Mouse (Mus musculus): ENCODE measurements around the gene Plekhj1. TPM values are rescaled to one million over a fixed set of nuclear protein-coding genes. Genes with fewer than 3 reads are reported as not detected.
"Not testable (repeated sequence)": the region's sequence is repeated elsewhere in the genome, so short reads cannot be mapped to it uniquely, and the experiment has no call there.

The Plekhj1 gene
- polyA plus RNA-seq, 1 experiment from 2014 or later, result 143 TPM

- whole genome bisulfite sequencing, result 64% methylated on average over 6 of the region's 6 CpGs
Measured at GRCm38 (mm10) chr10:80818599-80819281, 20.3 kb upstream of the Plekhj1 start.

GRCm38 (mm10) chr10:80817955-80818354 is 19.5 kb upstream of the Plekhj1 start:
- H3K27ac ChIP-seq (ENCODE audit: low read length); H3K27me3 ChIP-seq (replicated peaks; ENCODE audit: control insufficient read depth, insufficient read depth, low read length); H3K4me2 ChIP-seq (ENCODE audit: low read length); H3K4me3 ChIP-seq (replicated peaks; ENCODE audit: low read length); H3K36me3 ChIP-seq (ENCODE audit: control insufficient read depth, insufficient read depth); H3K9ac ChIP-seq (replicated peaks; ENCODE audit: low read depth, low read length); H3K4me1 ChIP-seq (replicated peaks; ENCODE audit: control insufficient read depth, insufficient read depth, low read length); ATAC-seq; H3K9me3 ChIP-seq (ENCODE audit: control insufficient read depth, low read length): not testable (repeated sequence)
- 85% methylated on average over 7 of the region's 7 CpGs for WGBS

More at GRCm38 (mm10) chr10:80818599-80819281, 20.3 kb upstream of the Plekhj1 start:
- no peak overlapping the region for H3K4me3 ChIP-seq (replicated peaks; ENCODE audit: low read length)
- H3K27me3 ChIP-seq (replicated peaks; ENCODE audit: control insufficient read depth, insufficient read depth, low read length), result no peaks in the 10 kb centered on the region
- no peak overlapping the region for H3K4me2 ChIP-seq (ENCODE audit: low read length)
- no peaks in the 10 kb centered on the region for H3K9me3 ChIP-seq (ENCODE audit: control insufficient read depth, low read length)
- H3K4me1 ChIP-seq (replicated peaks; ENCODE audit: control insufficient read depth, insufficient read depth, low read length), result no peaks in the 10 kb centered on the region
- H3K36me3 ChIP-seq (ENCODE audit: control insufficient read depth, insufficient read depth), result no peaks in the 10 kb centered on the region
- no peak overlapping the region for H3K27ac ChIP-seq (ENCODE audit: low read length)
- no peak overlapping the region for H3K9ac ChIP-seq (replicated peaks; ENCODE audit: low read depth, low read length)
- no peak for ATAC-seq

- no peak overlapping the region for H3K4me3 ChIP-seq (replicated peaks; ENCODE audit: low read length)
- no peaks in the 10 kb centered on the region for H3K4me1 ChIP-seq (replicated peaks; ENCODE audit: control insufficient read depth, insufficient read depth, low read length)
- H3K27me3 ChIP-seq (replicated peaks; ENCODE audit: control insufficient read depth, insufficient read depth, low read length), result no peaks in the 10 kb centered on the region
- H3K9ac ChIP-seq (replicated peaks; ENCODE audit: low read depth, low read length), result no peak overlapping the region
- ATAC-seq, result no peak
- no peaks in the 10 kb centered on the region for H3K9me3 ChIP-seq (ENCODE audit: control insufficient read depth, low read length)
- H3K27ac ChIP-seq (ENCODE audit: low read length), result no peak overlapping the region
- WGBS, result 72% methylated on average over 2 of the region's 2 CpGs
- H3K4me2 ChIP-seq (ENCODE audit: low read length), result no peak overlapping the region
- H3K36me3 ChIP-seq (ENCODE audit: control insufficient read depth, insufficient read depth), result no peaks in the 10 kb centered on the region
Measured at GRCm38 (mm10) chr10:80817164-80817563, 18.7 kb upstream of the Plekhj1 start.

DNA sequence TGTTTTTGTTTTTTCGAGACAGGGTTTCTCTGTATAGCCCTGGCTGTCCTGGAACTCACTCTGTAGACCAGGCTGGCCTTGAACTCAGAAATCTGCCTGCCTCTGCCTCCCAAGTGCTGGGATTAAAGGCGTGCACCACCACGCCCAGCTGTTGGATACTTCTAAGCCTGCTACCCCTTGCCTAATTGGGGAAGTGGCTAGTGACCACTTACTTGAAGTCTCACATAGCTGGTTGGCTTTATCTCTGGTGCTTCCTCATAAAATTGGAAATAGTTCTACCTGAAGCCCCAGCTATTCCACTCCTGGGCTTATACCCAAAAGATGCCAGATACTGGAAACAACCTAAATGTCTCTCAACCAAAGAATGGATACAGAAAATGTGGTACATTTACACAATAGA is 17.9 kb upstream of the Plekhj1 start:
- H3K27me3 ChIP-seq (replicated peaks; ENCODE audit: control insufficient read depth, insufficient read depth, low read length); H3K9me3 ChIP-seq (ENCODE audit: control insufficient read depth, low read length); H3K4me1 ChIP-seq (replicated peaks; ENCODE audit: control insufficient read depth, insufficient read depth, low read length); H3K36me3 ChIP-seq (ENCODE audit: control insufficient read depth, insufficient read depth); ATAC-seq; H3K27ac ChIP-seq (ENCODE audit: low read length); H3K4me3 ChIP-seq (replicated peaks; ENCODE audit: low read length); H3K4me2 ChIP-seq (ENCODE audit: low read length); H3K9ac ChIP-seq (replicated peaks; ENCODE audit: low read depth, low read length): not testable (repeated sequence)
- 86% methylated on average over 3 of the region's 3 CpGs for WGBS

GRCm38 (mm10) chr10:80814800-80815199 is 16.4 kb upstream of the Plekhj1 start:
- no peaks in the 10 kb centered on the region for H3K9me3 ChIP-seq (ENCODE audit: control insufficient read depth, low read length)
- no peaks in the 10 kb centered on the region for H3K36me3 ChIP-seq (ENCODE audit: control insufficient read depth, insufficient read depth)
- H3K9ac ChIP-seq (replicated peaks; ENCODE audit: low read depth, low read length), result no peak overlapping the region
- no peak overlapping the region for H3K4me3 ChIP-seq (replicated peaks; ENCODE audit: low read length)
- no peaks in the 10 kb centered on the region for H3K4me1 ChIP-seq (replicated peaks; ENCODE audit: control insufficient read depth, insufficient read depth, low read length)
- no peak overlapping the region for H3K4me2 ChIP-seq (ENCODE audit: low read length)
- ATAC-seq, result no peak
- H3K27ac ChIP-seq (ENCODE audit: low read length), result no peak overlapping the region
- peaks cover 9% of the 10 kb centered on the region for H3K27me3 ChIP-seq (replicated peaks; ENCODE audit: control insufficient read depth, insufficient read depth, low read length)
- 65% methylated on average over 7 of the region's 7 CpGs for WGBS

DNA sequence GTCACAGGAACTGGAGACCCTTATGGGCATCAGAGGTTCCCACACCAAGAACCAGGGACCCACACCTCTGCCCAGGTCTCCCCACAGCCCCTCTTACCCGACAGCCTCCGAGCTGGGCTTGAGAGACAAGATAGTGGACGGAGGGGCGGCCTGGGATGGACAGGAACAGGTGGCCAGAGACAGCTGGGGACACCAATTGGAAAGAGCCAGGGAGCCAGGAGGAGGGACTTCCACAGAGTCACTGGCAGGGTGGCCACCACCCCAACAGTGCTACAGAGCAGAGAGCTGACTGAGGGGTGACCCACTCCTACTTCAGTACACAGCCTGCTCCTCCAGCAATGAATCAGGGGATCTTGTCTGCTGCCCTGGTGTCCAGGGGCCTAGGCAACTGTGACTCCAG is 14.9 kb upstream of the Plekhj1 start, which contains the start of gene Jsrp1:
TSS of gene Jsrp1 (minus strand) at position 133 of the 400 bp plus-strand sequence.
- WGBS, result 82% methylated on average over 4 of the region's 4 CpGs
- no peak within 1 kb of the TSS for H3K4me2 ChIP-seq (ENCODE audit: low read length)
- no peak within 1 kb of the TSS for H3K27ac ChIP-seq (ENCODE audit: low read length)
- H3K9ac ChIP-seq (replicated peaks; ENCODE audit: low read depth, low read length), result no peak within 1 kb of the TSS
- no peak for ATAC-seq
- no peaks in the 10 kb centered on the region for H3K9me3 ChIP-seq (ENCODE audit: control insufficient read depth, low read length)
- peaks cover 21% of the 10 kb centered on the region for H3K27me3 ChIP-seq (replicated peaks; ENCODE audit: control insufficient read depth, insufficient read depth, low read length)
- H3K36me3 ChIP-seq (ENCODE audit: control insufficient read depth, insufficient read depth), result no peaks in the 10 kb centered on the region
- peaks cover 7% of the 10 kb centered on the region; the same call in 1 of the 2 replicates for H3K4me1 ChIP-seq (replicated peaks; ENCODE audit: control insufficient read depth, insufficient read depth, low read length)
- H3K4me3 ChIP-seq (replicated peaks; ENCODE audit: low read length), result no peak within 1 kb of the TSS

GRCm38 (mm10) chr10:80812391-80813041 is 14.1 kb upstream of the Plekhj1 start:
- Histone ChIP-seq H3K27me3 (replicated peaks; ENCODE audit: control insufficient read depth, insufficient read depth, low read length) (peaks cover 25% of the 10 kb centered on the region), H3K36me3 (ENCODE audit: control insufficient read depth, insufficient read depth) (no peaks in the 10 kb centered on the region), H3K4me3 (replicated peaks; ENCODE audit: low read length) (no peak overlapping the region), H3K9me3 (ENCODE audit: control insufficient read depth, low read length) (no peaks in the 10 kb centered on the region), H3K4me2 (ENCODE audit: low read length) (no peak overlapping the region), H3K4me1 (replicated peaks; ENCODE audit: control insufficient read depth, insufficient read depth, low read length) (peaks cover 12% of the 10 kb centered on the region; the same call in 1 of the 2 replicates), H3K27ac (ENCODE audit: low read length) (no peak overlapping the region), H3K9ac (replicated peaks; ENCODE audit: low read depth, low read length) (no peak overlapping the region)
- WGBS, result 69% methylated on average over 5 of the region's 5 CpGs
- no peak for ATAC-seq

DNA sequence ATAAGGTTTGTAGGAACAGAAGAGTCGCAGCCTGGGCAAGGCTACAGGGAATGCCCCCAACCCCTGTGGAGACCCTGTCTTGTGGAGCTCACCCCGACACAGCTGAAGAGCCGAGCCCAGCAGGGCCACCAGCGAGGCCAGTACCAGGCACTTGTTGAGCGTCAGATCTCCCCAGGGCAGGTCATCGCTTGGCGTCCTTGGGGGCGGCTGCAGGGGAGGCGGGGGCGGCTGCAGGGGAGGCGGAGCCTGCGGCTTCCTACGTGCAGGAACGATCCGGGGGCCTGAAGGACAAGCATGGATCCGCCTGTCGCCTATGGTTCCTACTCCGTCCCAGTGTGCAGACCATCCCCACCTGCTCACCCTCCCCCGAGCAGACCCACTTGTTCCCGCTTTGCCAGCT is 11.7 kb upstream of the Plekhj1 start:
- 5% methylated on average over 20 of the region's 20 CpGs for WGBS
- H3K27ac ChIP-seq (ENCODE audit: low read length), result no peak overlapping the region
- ATAC-seq, result no peak
- H3K9ac ChIP-seq (replicated peaks; ENCODE audit: low read depth, low read length), result no peak overlapping the region
- H3K4me2 ChIP-seq (ENCODE audit: low read length), result no peak overlapping the region
- H3K9me3 ChIP-seq (ENCODE audit: control insufficient read depth, low read length), result no peaks in the 10 kb centered on the region
- H3K36me3 ChIP-seq (ENCODE audit: control insufficient read depth, insufficient read depth), result no peaks in the 10 kb centered on the region
- no peak overlapping the region for H3K4me3 ChIP-seq (replicated peaks; ENCODE audit: low read length)
- peaks cover 26% of the 10 kb centered on the region for H3K4me1 ChIP-seq (replicated peaks; ENCODE audit: control insufficient read depth, insufficient read depth, low read length)
- peaks cover 25% of the 10 kb centered on the region for H3K27me3 ChIP-seq (replicated peaks; ENCODE audit: control insufficient read depth, insufficient read depth, low read length)

DNA sequence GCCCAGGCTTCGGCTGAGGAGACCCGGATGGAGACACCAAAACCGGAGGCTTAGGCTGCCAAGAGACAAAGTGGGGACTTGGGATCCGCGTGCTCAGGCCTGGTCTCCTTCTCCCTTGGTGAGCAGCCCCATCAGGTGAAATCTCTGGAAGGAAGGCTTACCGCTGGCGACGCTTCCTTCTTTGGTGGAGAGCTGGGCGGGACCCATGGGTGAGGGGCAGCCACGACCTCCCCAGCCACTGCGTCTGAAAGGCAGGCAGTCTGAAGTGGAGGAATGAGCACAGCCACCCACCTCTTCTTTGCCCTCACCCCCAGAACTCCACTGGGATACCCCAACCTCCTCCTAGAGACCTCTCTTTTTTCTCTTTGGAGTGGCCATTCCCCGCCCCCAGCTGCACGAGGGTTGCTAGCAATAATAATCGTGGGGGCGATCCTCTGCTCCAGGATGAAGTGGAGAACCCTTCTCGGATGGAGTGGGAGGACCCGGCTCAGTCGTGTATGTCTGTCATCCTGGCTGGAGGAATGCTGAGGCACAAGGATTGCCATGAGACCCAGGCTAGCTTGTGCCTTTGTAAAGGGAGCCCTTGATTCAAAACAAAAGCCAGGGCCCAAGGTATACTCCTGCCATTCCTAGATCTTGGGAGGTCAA is 10.7 kb upstream of the Plekhj1 start:
- Histone ChIP-seq H3K27me3 (replicated peaks; ENCODE audit: control insufficient read depth, insufficient read depth, low read length) (peaks cover 25% of the 10 kb centered on the region), H3K4me3 (replicated peaks; ENCODE audit: low read length) (no peak overlapping the region), H3K4me1 (replicated peaks; ENCODE audit: control insufficient read depth, insufficient read depth, low read length) (peaks cover 26% of the 10 kb centered on the region), H3K9ac (replicated peaks; ENCODE audit: low read depth, low read length) (no peak overlapping the region; the same call in 1 of the 2 replicates), H3K36me3 (ENCODE audit: control insufficient read depth, insufficient read depth) (no peaks in the 10 kb centered on the region; the same call in 1 of the 2 replicates), H3K4me2 (ENCODE audit: low read length) (no peak overlapping the region), H3K9me3 (ENCODE audit: control insufficient read depth, low read length) (no peaks in the 10 kb centered on the region), H3K27ac (ENCODE audit: low read length) (no peak overlapping the region)
- no peak for ATAC-seq
- WGBS, result 6% methylated on average over 17 of the region's 18 CpGs
